Mouse (Mus musculus): Measurements from ENCODE around the gene Prkar1a. TPM values are rescaled to one million over a fixed set of nuclear protein-coding genes. Genes with fewer than 3 reads are reported as not detected.
A peak's percentile ranks its signal among the peaks of the same experiment; 100 is the strongest.

Gene Prkar1a
- total and polyA plus RNA-seq, 2 experiments = 47.2 to 59.9 TPM

GRCm38 (mm10) chr11:109706055-109706412, 56.8 kb downstream of the Prkar1a start:
- no peaks in the 10 kb centered on the region for H3K36me3 ChIP-seq (ENCODE audit: control insufficient read depth, insufficient read depth, low read length)
- peak; percentile 100 for DNase-seq (ENCODE audit: extremely low read depth, low read depth, low spot score)
- H3K27me3 ChIP-seq (ENCODE audit: control insufficient read depth, insufficient read depth, low read length) = no peaks in the 10 kb centered on the region
- H3K4me1 ChIP-seq (ENCODE audit: control insufficient read depth, insufficient read depth, low read length) = peaks cover 48% of the 10 kb centered on the region
- 4% methylated on average over 9 of the region's 9 CpGs for WGBS
- H3K4me3 ChIP-seq (ENCODE audit: insufficient read depth, low read depth, low read length) = peak overlapping the region; percentile 16
- H3K27ac ChIP-seq (replicated peaks; ENCODE audit: insufficient read depth, low read depth, low read length) = peak overlapping the region; percentile 75
- H3K79me2 ChIP-seq (ENCODE audit: control insufficient read depth, insufficient read depth, low read length) = peaks cover 15% of the 10 kb centered on the region; the same call in 1 of the 2 replicates
- no peak for TF ChIP-seq POLR2A (IDR thresholded peaks at IDR 0.05; ENCODE audit: extremely low read depth, insufficient read depth, low read length)
- TF ChIP-seq CTCF (IDR thresholded peaks at IDR 0.05; ENCODE audit: low read depth, low read length) = no peak
- H3K9ac ChIP-seq (ENCODE audit: low read depth, low read length) = no peak overlapping the region

DNA sequence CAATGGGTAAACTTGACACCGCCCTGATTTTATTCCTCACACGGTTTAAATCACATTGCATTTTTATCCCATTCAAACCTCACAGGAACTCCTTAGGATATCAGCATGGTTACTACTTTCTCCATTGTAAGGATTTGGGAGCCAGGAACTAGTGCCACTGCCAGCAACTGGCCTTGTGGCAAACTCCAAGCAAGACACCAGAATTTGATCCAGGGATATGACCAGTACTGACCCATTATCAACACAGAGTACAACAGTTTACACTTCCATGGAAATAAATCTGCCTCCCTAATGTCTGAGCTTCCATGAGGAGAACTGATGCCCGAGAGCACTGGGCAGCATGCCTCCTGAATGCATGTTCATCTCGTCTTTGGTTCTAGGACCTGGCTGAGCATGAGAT, 57.4 kb downstream of the Prkar1a start:
- H3K79me2 ChIP-seq (ENCODE audit: control insufficient read depth, insufficient read depth, low read length) = peaks cover 17% of the 10 kb centered on the region; the same call in 1 of the 2 replicates
- no peak overlapping the region for H3K4me3 ChIP-seq (ENCODE audit: insufficient read depth, low read depth, low read length)
- 19% methylated on average over 4 of the region's 4 CpGs for WGBS
- DNase-seq (ENCODE audit: extremely low read depth, low read depth, low spot score) = peak; percentile 85
- no peak for TF ChIP-seq CTCF (IDR thresholded peaks at IDR 0.05; ENCODE audit: low read depth, low read length)
- TF ChIP-seq POLR2A (IDR thresholded peaks at IDR 0.05; ENCODE audit: extremely low read depth, insufficient read depth, low read length) = no peak
- H3K9ac ChIP-seq (ENCODE audit: low read depth, low read length) = no peak overlapping the region
- peaks cover 43% of the 10 kb centered on the region for H3K4me1 ChIP-seq (ENCODE audit: control insufficient read depth, insufficient read depth, low read length)
- H3K27ac ChIP-seq (replicated peaks; ENCODE audit: insufficient read depth, low read depth, low read length) = peak overlapping the region; percentile 60
- H3K36me3 ChIP-seq (ENCODE audit: control insufficient read depth, insufficient read depth, low read length) = no peaks in the 10 kb centered on the region
- no peaks in the 10 kb centered on the region for H3K27me3 ChIP-seq (ENCODE audit: control insufficient read depth, insufficient read depth, low read length)

DNA sequence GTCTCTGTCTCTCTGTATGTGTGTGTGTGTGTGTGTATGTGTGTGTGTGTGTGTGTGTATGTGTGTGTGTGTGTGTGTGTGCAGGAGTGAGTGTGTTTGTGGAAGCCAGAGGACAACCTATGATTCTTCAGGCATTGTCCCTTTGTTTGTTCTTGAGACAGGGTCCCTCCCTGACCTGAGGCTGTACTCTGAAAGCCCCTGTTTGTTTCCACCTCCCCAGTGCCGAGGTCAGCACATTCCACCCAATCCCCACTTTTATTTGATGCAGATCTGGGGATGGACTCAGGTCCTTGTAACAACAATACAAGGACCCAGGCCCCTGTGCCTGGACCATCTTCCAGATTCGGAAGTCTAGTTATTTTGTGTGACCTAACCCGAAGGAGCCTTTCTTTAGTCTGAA, 58.2 kb downstream of the Prkar1a start:
- peaks cover 36% of the 10 kb centered on the region for H3K4me1 ChIP-seq (ENCODE audit: control insufficient read depth, insufficient read depth, low read length)

DNA sequence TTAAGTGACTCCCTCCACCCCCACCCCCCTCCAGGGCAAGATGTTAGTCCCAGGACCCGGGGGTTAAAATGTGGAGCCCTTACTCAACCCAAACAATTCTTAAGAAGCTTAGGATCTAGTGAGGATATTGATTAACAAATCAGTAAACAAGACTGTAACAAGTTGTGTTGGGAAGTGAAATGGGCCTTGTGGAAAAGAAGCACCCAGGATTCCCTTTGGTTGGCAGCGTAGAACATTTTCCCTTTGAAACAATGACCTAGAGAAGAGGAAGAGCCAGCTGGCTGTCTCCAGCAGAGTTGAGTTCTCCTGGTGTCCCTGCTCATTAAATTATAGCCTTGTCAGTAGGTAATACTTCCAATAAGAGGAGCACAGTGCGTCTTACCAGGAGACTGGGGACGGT, 59.6 kb downstream of the Prkar1a start:
- H3K27ac ChIP-seq (replicated peaks; ENCODE audit: insufficient read depth, low read depth, low read length) = peak overlapping the region; percentile 51; the same call in 1 of the 2 replicates
- WGBS = 72% methylated on average over 4 of the region's 4 CpGs

More for the DNA sequence above, 58.2 kb downstream of the Prkar1a start:
- no peaks in the 10 kb centered on the region for H3K36me3 ChIP-seq (ENCODE audit: control insufficient read depth, insufficient read depth, low read length)
- no peak overlapping the region for H3K9ac ChIP-seq (ENCODE audit: low read depth, low read length)
- H3K79me2 ChIP-seq (ENCODE audit: control insufficient read depth, insufficient read depth, low read length) = peaks cover 21% of the 10 kb centered on the region; the same call in 1 of the 2 replicates
- H3K4me3 ChIP-seq (ENCODE audit: insufficient read depth, low read depth, low read length) = no peak overlapping the region
- no peaks in the 10 kb centered on the region for H3K27me3 ChIP-seq (ENCODE audit: control insufficient read depth, insufficient read depth, low read length)
- 80% methylated on average over 3 of the region's 3 CpGs for WGBS
- no peak for DNase-seq (ENCODE audit: extremely low read depth, low read depth, low spot score)
- TF ChIP-seq POLR2A (IDR thresholded peaks at IDR 0.05; ENCODE audit: extremely low read depth, insufficient read depth, low read length) (no peak), CTCF (IDR thresholded peaks at IDR 0.05; ENCODE audit: low read depth, low read length) (no peak)
- H3K27ac ChIP-seq (replicated peaks; ENCODE audit: insufficient read depth, low read depth, low read length) = 0 out of 2 replicates have a peak overlapping the region, but pooled peaks have one; percentile 15

DNA sequence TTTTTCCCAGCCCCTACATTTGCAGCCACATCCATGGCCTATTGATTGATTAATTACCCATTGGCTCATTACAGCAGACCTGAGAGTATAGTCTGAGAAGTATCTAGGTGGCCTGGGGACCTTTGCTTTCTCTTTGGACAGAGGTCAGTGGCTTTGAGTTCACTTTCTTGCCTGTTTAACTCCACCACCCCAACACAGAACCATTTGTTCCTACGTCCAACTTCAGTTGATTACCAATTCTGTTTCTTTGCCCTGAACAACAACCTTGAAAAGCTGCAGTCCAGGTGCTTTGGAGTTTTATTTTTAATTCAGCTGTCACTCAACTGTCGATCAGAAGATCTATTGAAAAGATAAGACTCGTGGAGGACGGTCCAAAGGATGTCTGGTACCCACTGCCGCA, 60.3 kb downstream of the Prkar1a start:
- peaks cover 30% of the 10 kb centered on the region for H3K4me1 ChIP-seq (ENCODE audit: control insufficient read depth, insufficient read depth, low read length)
- TF ChIP-seq CTCF (IDR thresholded peaks at IDR 0.05; ENCODE audit: low read depth, low read length) = no peak
- TF ChIP-seq POLR2A (IDR thresholded peaks at IDR 0.05; ENCODE audit: extremely low read depth, insufficient read depth, low read length) = no peak
- peaks cover 26% of the 10 kb centered on the region; the same call in 1 of the 2 replicates for H3K79me2 ChIP-seq (ENCODE audit: control insufficient read depth, insufficient read depth, low read length)
- 37% methylated on average over 5 of the region's 5 CpGs for WGBS
- no peaks in the 10 kb centered on the region for H3K27me3 ChIP-seq (ENCODE audit: control insufficient read depth, insufficient read depth, low read length)
- no peak overlapping the region for H3K9ac ChIP-seq (ENCODE audit: low read depth, low read length)
- H3K36me3 ChIP-seq (ENCODE audit: control insufficient read depth, insufficient read depth, low read length) = peaks cover 3% of the 10 kb centered on the region; the same call in 1 of the 2 replicates
- H3K4me3 ChIP-seq (ENCODE audit: insufficient read depth, low read depth, low read length) = no peak overlapping the region
- peak overlapping the region; percentile 85 for H3K27ac ChIP-seq (replicated peaks; ENCODE audit: insufficient read depth, low read depth, low read length)
- peak; percentile 91 for DNase-seq (ENCODE audit: extremely low read depth, low read depth, low spot score)

More for the DNA sequence above, 59.6 kb downstream of the Prkar1a start:
- no peak overlapping the region for H3K4me3 ChIP-seq (ENCODE audit: insufficient read depth, low read depth, low read length)
- H3K36me3 ChIP-seq (ENCODE audit: control insufficient read depth, insufficient read depth, low read length) = peaks cover 3% of the 10 kb centered on the region; the same call in 1 of the 2 replicates
- peaks cover 36% of the 10 kb centered on the region for H3K4me1 ChIP-seq (ENCODE audit: control insufficient read depth, insufficient read depth, low read length)
- TF ChIP-seq POLR2A (IDR thresholded peaks at IDR 0.05; ENCODE audit: extremely low read depth, insufficient read depth, low read length) (no peak), CTCF (IDR thresholded peaks at IDR 0.05; ENCODE audit: low read depth, low read length) (no peak)
- H3K9ac ChIP-seq (ENCODE audit: low read depth, low read length) = no peak overlapping the region
- peak; percentile 83 for DNase-seq (ENCODE audit: extremely low read depth, low read depth, low spot score)
- H3K79me2 ChIP-seq (ENCODE audit: control insufficient read depth, insufficient read depth, low read length) = peaks cover 21% of the 10 kb centered on the region; the same call in 1 of the 2 replicates
- no peaks in the 10 kb centered on the region for H3K27me3 ChIP-seq (ENCODE audit: control insufficient read depth, insufficient read depth, low read length)
